Mouse (Mus musculus) MEL (cell line): ENCODE results near the gene Adprhl2.

Experiments
- CTCF ChIP-seq, 3 experiments: IDR thresholded peaks in 2 of 3; conservative IDR thresholded peaks in 1 of 3; 2 replicates each; pipeline ENCODE4 v1.5.1; 2011 to 2012; ENCODE audit warnings: low read length in 3 of 3, low read depth in 2 of 3, mild to moderate bottlenecking in 2 of 3, improper control_type of control experiment in 1 of 3, inconsistent platforms in 1 of 3, mixed read lengths in 1 of 3, moderate library complexity in 1 of 3; ENCODE audit not compliant: control insufficient read depth in 1 of 3, insufficient read depth in 1 of 3, poor library complexity in 1 of 3, severe bottlenecking in 1 of 3
- EP300 ChIP-seq, 2 experiments: IDR thresholded peaks; 2 replicates each; pipeline ENCODE4 v1.6.1; 2011; ENCODE audit warnings: improper control_type of control experiment in 2 of 2, low read length in 2 of 2, low read depth in 1 of 2, mild to moderate bottlenecking in 1 of 2
- MAX ChIP-seq: IDR thresholded peaks from 2 replicates; pipeline ENCODE4 v1.6.1; 2011; ENCODE audit warnings: low read length, improper control_type of control experiment
- MAZ ChIP-seq: IDR thresholded peaks from 2 replicates; pipeline ENCODE4 v1.6.1; 2012; ENCODE audit warnings: low read depth, mild to moderate bottlenecking, inconsistent platforms, low read length, improper control_type of control experiment
- MYB ChIP-seq: IDR thresholded peaks from 2 replicates; pipeline ENCODE4 v1.6.1; 2011; ENCODE audit warnings: mild to moderate bottlenecking, low read depth, low read length, improper control_type of control experiment
- POLR2A ChIP-seq, 2 experiments: IDR thresholded peaks; 2 replicates each; pipeline ENCODE4 v1.6.1; 2011 to 2012; ENCODE audit warnings: low read length in 2 of 2, mild to moderate bottlenecking in 2 of 2, control low read depth in 1 of 2, improper control_type of control experiment in 1 of 2, low read depth in 1 of 2, moderate library complexity in 1 of 2; ENCODE audit not compliant: control insufficient read depth in 1 of 2, insufficient read depth in 1 of 2, poor library complexity in 1 of 2
- UBTF ChIP-seq: IDR thresholded peaks from 2 replicates; pipeline ENCODE4 v1.6.1; 2012; ENCODE audit warnings: low read depth, mild to moderate bottlenecking, inconsistent platforms, low read length, improper control_type of control experiment, moderate library complexity, borderline replicate concordance; ENCODE audit not compliant: insufficient read depth
- ZKSCAN1 ChIP-seq: IDR thresholded peaks from 2 replicates; pipeline ENCODE4 v1.6.1; 2012; ENCODE audit warnings: low read depth, mild to moderate bottlenecking, inconsistent platforms, low read length, improper control_type of control experiment, moderate library complexity

DNA sequence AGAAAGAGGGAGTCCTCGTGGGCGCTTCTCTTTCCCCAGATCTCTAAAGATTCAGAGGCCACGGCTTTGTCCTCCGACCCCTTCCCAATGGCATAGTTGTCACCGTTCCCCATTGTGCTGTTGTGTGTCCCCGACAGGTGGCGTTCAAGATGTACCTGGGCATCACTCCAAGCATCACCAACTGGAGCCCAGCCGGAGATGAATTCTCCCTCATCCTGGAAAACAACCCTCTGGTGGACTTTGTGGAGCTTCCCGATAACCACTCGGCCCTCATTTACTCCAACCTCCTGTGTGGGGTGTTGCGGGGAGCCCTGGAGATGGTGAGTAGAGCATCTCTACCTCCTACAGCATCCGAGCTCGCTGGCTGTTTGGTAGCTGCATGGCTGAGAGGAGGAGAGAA lies 47.8 kb downstream of the Adprhl2 start:
- TF ChIP-seq ZKSCAN1 (no peak), EP300 (IDR thresholded peaks at IDR 0.05; ENCODE audit: low read depth in 1 of 2, low read length in 2 of 2) (no peak), CTCF (IDR thresholded peaks at IDR 0.05 in 2 of 3, conservative IDR thresholded peaks at IDR 0.05 in 1 of 3; ENCODE audit: control insufficient read depth in 1 of 3, insufficient read depth in 1 of 3, low read depth in 2 of 3, low read length in 3 of 3, poor library complexity in 1 of 3, severe bottlenecking in 1 of 3) (no peak), UBTF (no peak), POLR2A (IDR thresholded peaks at IDR 0.05; ENCODE audit: control insufficient read depth in 1 of 2, insufficient read depth in 1 of 2, low read depth in 1 of 2, low read length in 2 of 2, poor library complexity in 1 of 2) (no peak), MYB (no peak), MAZ (no peak), MAX (no peak)
